Mouse (Mus musculus) NIH3T3 (cell line): ENCODE data around the gene Cdh16.
A peak's percentile ranks its signal among the peaks of the same experiment; 100 is the strongest.

Experiments
- DNase-seq: peaks from one replicate; pipeline ENCODE4 v3.0.0-alpha.2; 2012; ENCODE audit warnings: low read depth

Cdh16 gene

DNA sequence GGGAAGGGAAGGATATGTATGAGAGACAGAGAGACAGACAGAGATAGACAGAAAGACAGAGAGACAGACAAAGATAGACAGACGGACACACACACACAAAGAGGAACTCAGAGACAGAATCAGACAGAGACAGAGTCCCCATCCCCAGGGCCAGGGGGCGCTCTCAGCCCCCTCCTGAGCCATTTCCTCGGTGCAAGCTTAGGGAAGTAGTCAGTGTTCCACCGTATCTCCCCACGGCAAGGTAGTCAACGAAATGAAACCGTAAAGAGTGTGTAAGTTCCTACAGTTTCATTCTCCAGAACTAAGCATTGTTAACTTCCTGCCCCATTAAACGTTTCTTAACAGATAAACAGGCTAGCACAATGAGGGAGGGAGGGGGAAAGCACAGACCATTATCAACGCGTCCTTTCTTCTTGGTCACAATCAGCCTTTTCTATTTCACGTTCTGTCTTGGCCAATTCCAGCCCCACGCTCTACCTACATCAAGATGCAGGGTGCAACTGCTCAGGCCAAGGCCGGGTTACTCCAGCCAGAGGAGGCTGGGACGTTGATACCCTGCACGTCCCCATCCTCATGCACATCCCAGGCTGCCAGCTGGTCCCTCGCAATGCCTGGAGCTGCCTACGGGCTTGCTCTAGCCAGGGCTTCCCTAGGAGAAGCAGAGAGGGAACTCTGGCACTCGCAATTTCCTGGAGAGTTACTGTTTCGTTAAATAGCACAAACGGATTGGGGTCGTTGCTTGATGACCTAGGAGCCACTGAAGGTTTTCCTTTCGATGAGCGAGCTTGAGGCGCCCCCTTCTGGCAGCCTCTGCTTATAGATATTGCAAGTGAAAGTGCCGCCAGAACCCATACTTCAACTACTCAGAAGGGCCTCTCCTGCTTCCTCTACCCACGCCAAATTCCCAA lies 53.5 kb downstream of the Cdh16 start:
- DNase-seq = peak; percentile 86

DNA sequence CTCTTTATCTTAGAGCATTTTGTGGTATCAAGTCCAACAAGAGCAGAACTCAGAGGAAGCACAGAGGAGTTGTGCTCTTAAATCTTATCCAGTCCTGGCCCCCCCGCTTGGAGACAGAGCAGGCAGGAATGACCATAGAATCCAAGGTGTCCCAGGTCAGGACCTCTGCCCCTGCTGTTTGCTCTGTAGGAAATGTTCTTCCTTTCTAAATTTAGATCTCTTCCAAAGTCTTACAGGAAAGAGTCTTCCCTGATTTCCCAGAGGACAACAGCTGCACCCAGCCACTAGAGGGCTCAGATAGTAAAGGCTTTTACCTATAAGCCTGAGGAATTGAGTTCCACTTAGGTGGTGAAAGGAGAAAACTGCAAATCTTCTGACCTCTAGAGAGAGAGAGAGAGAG lies 54.6 kb downstream of the Cdh16 start:
- peak; percentile 58 for DNase-seq

- no peak for DNase-seq
Observed at GRCm38 (mm10) chr8:104565457-104565798, 58.8 kb downstream of the Cdh16 start.

DNA sequence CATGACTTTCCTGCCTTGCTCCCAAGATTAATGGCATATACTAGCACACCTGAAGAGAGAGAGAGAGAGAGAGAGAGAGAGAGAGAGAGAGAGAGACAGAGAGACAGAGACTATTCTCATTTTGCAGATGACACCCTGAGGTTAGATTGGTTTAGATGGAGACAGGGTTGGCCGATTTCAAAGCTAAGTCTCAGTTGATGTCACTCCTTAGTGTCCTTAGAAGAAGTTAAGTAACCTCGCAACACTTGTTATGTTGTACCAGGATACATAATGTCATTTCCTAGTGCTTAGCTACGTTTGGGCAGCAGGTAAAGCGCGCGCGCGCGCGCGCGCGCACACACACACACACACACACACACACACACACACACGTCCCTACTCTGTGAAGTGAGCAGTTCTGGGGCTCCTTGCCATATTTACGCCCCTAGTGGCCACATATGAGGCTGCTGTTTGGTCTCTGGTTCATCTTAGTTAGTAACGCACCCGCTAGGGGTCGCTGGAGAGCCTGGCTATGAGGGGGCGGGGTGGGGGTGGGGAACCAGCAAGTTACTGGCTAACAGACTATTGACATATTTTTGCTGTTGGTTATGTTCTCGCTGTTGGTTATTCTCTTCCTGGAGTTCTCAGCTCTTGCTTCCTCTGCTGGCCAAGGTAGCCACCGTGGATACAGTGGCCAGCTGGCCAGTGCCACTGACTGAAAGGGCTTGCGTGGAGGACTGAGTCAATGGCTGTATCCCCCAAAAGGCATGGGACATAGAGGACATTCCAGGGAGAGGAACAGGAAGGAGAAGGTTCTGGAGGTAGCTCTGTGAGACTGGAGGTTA lies 59.4 kb downstream of the Cdh16 start:
- DNase-seq = peak; percentile 95

GRCm38 (mm10) chr8:104560731-104561130 lies 63.5 kb downstream of the Cdh16 start:
- DNase-seq = no peak

DNA sequence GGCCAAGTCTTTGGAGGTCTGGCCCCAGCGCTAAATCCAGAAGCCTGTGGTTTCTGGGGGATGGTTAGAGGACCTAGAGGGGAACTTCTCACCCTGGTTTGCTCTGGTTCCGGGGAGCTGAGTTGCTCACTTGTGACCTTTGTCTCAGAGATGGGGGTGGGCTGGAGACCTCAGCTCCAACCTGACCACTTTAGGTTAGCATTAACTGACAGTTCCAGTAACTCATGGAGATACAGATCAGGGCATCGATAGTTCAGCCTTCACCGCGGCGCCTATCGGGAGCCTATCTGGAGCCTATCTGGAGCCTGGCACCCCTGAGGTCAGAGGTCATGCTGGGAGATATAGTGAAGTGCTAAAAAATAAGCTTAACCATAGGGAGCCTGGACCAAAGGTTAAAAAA lies 67.0 kb downstream of the Cdh16 start:
- no peak for DNase-seq

- DNase-seq = no peak
Observed at GRCm38 (mm10) chr8:104555191-104555590, 69.0 kb downstream of the Cdh16 start.
